Mouse (Mus musculus) hindbrain, embryonic 16.5 days (tissue): ENCODE measurements around the gene Smim6. TPM values are rescaled to one million over a fixed set of nuclear protein-coding genes. Genes with fewer than 3 reads are reported as not detected.

ENCODE experiments used
- polyA plus RNA-seq: library from polyadenylated mRNA; unstranded; fragments of >200 nt; fragmentation: Nextera tagmentation; extraction: Ambion mirVana; gene quantifications from 2 replicates; pipeline ENCODE4 v1.2.1, GENCODE M21; 2015

Gene Smim6
- polyA plus RNA-seq, 1 experiment from 2014 or later: 0.58 TPM

Other genes starting within 250 kb of the Smim6 start
- gene Grb2, start 203.4 kb upstream of the Smim6 start, polyA plus RNA-seq: 183 and 193 TPM in 2 replicates
- 22.0 and 29.0 TPM in 2 replicates for gene Tmem94, start 146.6 kb upstream of the Smim6 start, polyA plus RNA-seq
- 9.0 and 12.6 TPM in 2 replicates for gene Caskin2, start 98.4 kb upstream of the Smim6 start, polyA plus RNA-seq
- 18.7 and 23.3 TPM in 2 replicates for gene Tsen54, start 97.3 kb upstream of the Smim6 start, polyA plus RNA-seq
- gene Llgl2, start 88.0 kb upstream of the Smim6 start, polyA plus RNA-seq: 1.3 and 2.1 TPM in 2 replicates
- 0.16 and 0.31 TPM in 2 replicates for gene Myo15b, start 53.6 kb upstream of the Smim6 start, polyA plus RNA-seq
- 2.5 and 3.9 TPM in 2 replicates for gene Smim5, start 12.1 kb upstream of the Smim6 start, polyA plus RNA-seq
- 38.4 and 45.3 TPM in 2 replicates for gene Sap30bp, start 21.3 kb downstream of the Smim6 start, polyA plus RNA-seq
- gene Recql5, start 21.5 kb downstream of the Smim6 start, polyA plus RNA-seq: 20.2 and 21.3 TPM in 2 replicates
- 1.8 and 2.1 TPM in 2 replicates for gene Itgb4, start 62.7 kb downstream of the Smim6 start, polyA plus RNA-seq
- gene Galk1, start 100.7 kb downstream of the Smim6 start, polyA plus RNA-seq: 76.0 and 76.2 TPM in 2 replicates
- gene H3f3b, start 115.9 kb downstream of the Smim6 start, polyA plus RNA-seq: 1,585 and 1,603 TPM in 2 replicates
- 30.1 and 37.6 TPM in 2 replicates for gene Unk, start 118.3 kb downstream of the Smim6 start, polyA plus RNA-seq
- 0.69 and 0.80 TPM in 2 replicates for gene Unc13d, start 165.9 kb downstream of the Smim6 start, polyA plus RNA-seq
- gene Wbp2, start 175.0 kb downstream of the Smim6 start, polyA plus RNA-seq: 183 and 225 TPM in 2 replicates
- gene Trim47, start 215.2 kb downstream of the Smim6 start, polyA plus RNA-seq: 13.5 and 14.5 TPM in 2 replicates
- 3.0 and 4.2 TPM in 2 replicates for gene Trim65, start 219.1 kb downstream of the Smim6 start, polyA plus RNA-seq
- 84.0 and 86.8 TPM in 2 replicates for gene Mrpl38, start 226.9 kb downstream of the Smim6 start, polyA plus RNA-seq